Comparison of ENCODE assay signal across 10 mouse cellular contexts in genomic region chr10:103029132-103029729, GRCm38 (mm10). TPM values are rescaled to one million over a fixed set of nuclear protein-coding genes. Genes with fewer than 3 reads are reported as not detected.
A peak's percentile ranks its signal among the peaks of the same experiment; 100 is the strongest.
DNase-seq lines count a peak whose midpoint lies in the region; ATAC-seq lines count a peak whose summit lies in the region.
"Had no signal": no experiment of that assay in that cellular context is flagged by ENCODE, and none has a peak within 500 bp of the region (broad histone marks: within the 10 kb centered on the region; RNA-seq: fewer than 3 reads in every experiment).

No protein-coding gene starts in this region.

- H3K4me3 ChIP-seq in liver, embryonic 11.5 days (ENCODE audit: low read depth, low read length): peak overlapping the region; percentile 39
- no peak overlapping the region; the same call in 1 of the 2 replicates for H3K4me3 ChIP-seq in forebrain, embryonic 13.5 days
- H3K4me3 ChIP-seq in midbrain, embryonic 15.5 days: no peak overlapping the region

- peak overlapping the region; percentile 53 for H3K4me2 ChIP-seq in liver, embryonic 11.5 days
- H3K4me2 ChIP-seq in forebrain, embryonic 13.5 days: peak overlapping the region; percentile 50
- H3K4me2 ChIP-seq in midbrain, embryonic 15.5 days: no peak overlapping the region

- H3K9ac ChIP-seq in liver, embryonic 11.5 days (ENCODE audit: low read depth, low read length): no peak overlapping the region
- H3K9ac ChIP-seq in forebrain, embryonic 13.5 days: no peak overlapping the region
- H3K9ac ChIP-seq in midbrain, embryonic 15.5 days: no peak overlapping the region

- intact Hi-C loops in heart, postnatal 10 days (cut with DNase I): no loop called here

- no peaks in the 10 kb centered on the region for H3K9me3 ChIP-seq in liver, embryonic 11.5 days (ENCODE audit: control insufficient read depth, low read length)
- H3K9me3 ChIP-seq in forebrain, embryonic 13.5 days (replicated peaks): no peaks in the 10 kb centered on the region
- H3K9me3 ChIP-seq in midbrain, embryonic 15.5 days: no peaks in the 10 kb centered on the region

- peak; percentile 51 for DNase-seq in heart, adult 11 months
- no peak for DNase-seq in heart, postnatal 10 days
- no peak for DNase-seq in liver, embryonic 11.5 days (ENCODE audit: low spot score)
- DNase-seq in liver: no peak
- no peak for DNase-seq in c-Kit-positive CD71-positive TER-119-positive erythroid progenitor cells, embryonic 14.5 days (ENCODE audit: low spot score)
- DNase-seq in cerebellum, adult 18-20 months: no peak
- DNase-seq: lung, adult 18-20 months; right cerebral cortex, adult 18-20 months had no signal

- ATAC-seq in liver, embryonic 11.5 days (replicated peaks; ENCODE audit: low FRiP score): no peak
- ATAC-seq in forebrain, embryonic 13.5 days: no peak
- ATAC-seq in midbrain, embryonic 15.5 days (replicated peaks): 0 out of 2 replicates have a peak, but pooled peaks have one; percentile 12

- WGBS in liver, embryonic 11.5 days: 2% methylated on average over 23 of the region's 23 CpGs
- WGBS in forebrain, embryonic 13.5 days: under 1% methylated on average over 22 of the region's 23 CpGs
- under 1% methylated on average over 23 of the region's 23 CpGs for WGBS in midbrain, embryonic 15.5 days

- H3K4me1 ChIP-seq in liver, embryonic 11.5 days (replicated peaks; ENCODE audit: control insufficient read depth, insufficient read depth, low read length): no peaks in the 10 kb centered on the region
- H3K4me1 ChIP-seq in forebrain, embryonic 13.5 days: peaks cover 18% of the 10 kb centered on the region
- H3K4me1 ChIP-seq in midbrain, embryonic 15.5 days: peaks cover 16% of the 10 kb centered on the region

- no peak overlapping the region for H3K27ac ChIP-seq in liver, embryonic 11.5 days (ENCODE audit: low read depth, low read length)
- no peak overlapping the region for H3K27ac ChIP-seq in forebrain, embryonic 13.5 days
- no peak overlapping the region for H3K27ac ChIP-seq in midbrain, embryonic 15.5 days

- peaks cover 75% of the 10 kb centered on the region for H3K27me3 ChIP-seq in liver, embryonic 11.5 days (replicated peaks; ENCODE audit: control insufficient read depth, insufficient read depth, low read length)
- H3K27me3 ChIP-seq in forebrain, embryonic 13.5 days: peaks cover 76% of the 10 kb centered on the region
- peaks cover 54% of the 10 kb centered on the region for H3K27me3 ChIP-seq in midbrain, embryonic 15.5 days (replicated peaks)

- H3K36me3 ChIP-seq in liver, embryonic 11.5 days (ENCODE audit: control insufficient read depth, insufficient read depth, low read length): no peaks in the 10 kb centered on the region
- no peaks in the 10 kb centered on the region for H3K36me3 ChIP-seq in forebrain, embryonic 13.5 days (ENCODE audit: poor library complexity, severe bottlenecking)
- no peaks in the 10 kb centered on the region for H3K36me3 ChIP-seq in midbrain, embryonic 15.5 days (replicated peaks)

RNA-seq across cellular contexts. Expression of gene Alx1, which starts 0.8 kb away (rescaled TPM):
- not detected for total RNA-seq in heart, postnatal 10 days (2021)
- polyA plus RNA-seq in liver, embryonic 11.5 days (2014; fragmentation: Nextera tagmentation; extraction: Ambion mirVana): 3.1 and 3.2 TPM in 2 replicates
- 0.90 and 6.8 TPM in 2 replicates for polyA plus RNA-seq in forebrain, embryonic 13.5 days (2015; fragmentation: Nextera tagmentation; extraction: Ambion mirVana)
- polyA plus RNA-seq in midbrain, embryonic 15.5 days (2015; fragmentation: Nextera tagmentation; extraction: Ambion mirVana): 0.14 and 0.57 TPM in 2 replicates
